Mouse (Mus musculus) liver, postnatal 0 days (tissue): ENCODE measurements around the gene Trrap. TPM values are rescaled to one million over a fixed set of nuclear protein-coding genes. Genes with fewer than 3 reads are reported as not detected.

Experiments
- ATAC-seq: fragments of 200-750 bp; cut with Nextera tagmentation; 2 replicates; pipeline ENCODE4 v1.8.0; 2017; ENCODE audit warnings: mild to moderate bottlenecking, moderate library complexity
- DNase-seq: peaks from one replicate; pipeline ENCODE4 v3.0.0-alpha.2; 2016
- H3K27ac ChIP-seq: fragments of 300-500 bp; sonication (generic); 2 replicates; pipeline ENCODE4 v1.5.1; 2014; ENCODE audit warnings: antibody characterized with exemption, moderate library complexity, mild to moderate bottlenecking, low read depth
- H3K27me3 ChIP-seq: fragments of 300-500 bp; sonication (generic); 2 replicates; pipeline ENCODE4 v1.6.1; 2014; ENCODE audit warnings: low read length, control low read depth, mixed read lengths; ENCODE audit not compliant: insufficient read depth
- H3K36me3 ChIP-seq: fragments of 300-500 bp; sonication (generic); replicated peaks from 2 replicates; pipeline ENCODE4 v1.6.1; 2014; ENCODE audit warnings: mild to moderate bottlenecking, control low read depth, low read length, moderate library complexity, mixed read lengths; ENCODE audit not compliant: insufficient read depth
- H3K4me1 ChIP-seq: fragments of 300-500 bp; sonication (generic); 2 replicates; pipeline ENCODE4 v1.6.1; 2014; ENCODE audit warnings: antibody characterized with exemption, mild to moderate bottlenecking, control low read depth; ENCODE audit not compliant: insufficient read depth
- H3K4me2 ChIP-seq: fragments of 300-500 bp; sonication (generic); 2 replicates; pipeline ENCODE4 v1.6.1; 2014; ENCODE audit warnings: low read depth, mild to moderate bottlenecking, low read length, moderate library complexity, mixed read lengths
- H3K4me3 ChIP-seq: fragments of 300-500 bp; sonication (generic); 2 replicates; pipeline ENCODE4 v1.5.1; 2014; ENCODE audit warnings: low read depth, low read length
- H3K9ac ChIP-seq: fragments of 300-500 bp; sonication (generic); replicated peaks from 2 replicates; pipeline ENCODE4 v1.6.1; 2014; ENCODE audit warnings: mild to moderate bottlenecking, moderate library complexity
- H3K9me3 ChIP-seq: fragments of 300-500 bp; sonication (generic); 2 replicates; pipeline ENCODE4 v1.6.1; 2016; ENCODE audit warnings: mild to moderate bottlenecking, control low read depth, low read length, mixed read lengths
- CTCF ChIP-seq: sonication (generic); IDR thresholded peaks from 2 replicates; pipeline ENCODE4 v1.5.1; 2016; ENCODE audit warnings: antibody characterized with exemption, low read depth
- EP300 ChIP-seq: IDR thresholded peaks from 2 replicates; pipeline ENCODE4 v1.6.1; 2016; ENCODE audit warnings: antibody characterized with exemption, low read depth, mild to moderate bottlenecking
- WGBS: fragments of 180-500 bp; shearing (Covaris S2); extraction: QIAGEN DNeasy Blood & Tissue Kit; methylation state at CpG from one replicate; pipeline ENCODE4 v1.1.7; 2014; ENCODE audit not compliant: insufficient replicate concordance; 5-methylcytosine and 5-hydroxymethylcytosine counted together
- polyA plus RNA-seq: library from polyadenylated mRNA; unstranded; fragments of >200 nt; fragmentation: Nextera tagmentation; extraction: Ambion mirVana; gene quantifications from 2 replicates; pipeline ENCODE4 v1.2.1, GENCODE M21; 2015

Trrap gene
- polyA plus RNA-seq, 1 experiment from 2014 or later: 12.3 TPM

DNA sequence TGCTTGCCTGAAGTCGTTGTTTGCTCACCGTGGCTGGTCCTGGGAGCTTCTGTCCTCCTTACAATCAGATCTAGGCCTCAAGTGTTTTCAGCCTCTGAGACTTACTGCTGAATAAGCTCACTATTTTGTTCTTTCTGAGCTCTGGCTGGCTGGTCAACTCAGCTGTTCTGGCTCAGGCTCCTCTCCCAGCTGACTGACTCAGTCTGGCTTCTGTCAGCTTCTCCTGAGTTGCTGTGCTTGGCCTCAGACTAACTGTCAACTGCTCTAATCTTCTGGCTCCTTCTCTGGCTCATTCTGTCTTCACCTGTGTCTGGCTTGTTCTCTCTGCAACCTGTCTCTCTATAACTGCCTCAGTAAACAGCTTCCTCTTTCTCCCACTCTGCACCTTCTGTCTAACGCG, 62.1 kb downstream of the Trrap start:
- no peak for DNase-seq
- H3K27me3 ChIP-seq: no peaks in the 10 kb centered on the region
- 78% methylated on average over 4 of the region's 4 CpGs for WGBS
- no peak for ATAC-seq
- no peak overlapping the region for H3K4me2 ChIP-seq
- H3K9ac ChIP-seq: no peak overlapping the region
- peaks cover 89% of the 10 kb centered on the region for H3K36me3 ChIP-seq
- TF ChIP-seq EP300: no peak
- no peak for TF ChIP-seq CTCF
- H3K27ac ChIP-seq: no peak overlapping the region
- no peak overlapping the region for H3K4me3 ChIP-seq
- H3K9me3 ChIP-seq: no peaks in the 10 kb centered on the region
- H3K4me1 ChIP-seq: no peaks in the 10 kb centered on the region

DNA sequence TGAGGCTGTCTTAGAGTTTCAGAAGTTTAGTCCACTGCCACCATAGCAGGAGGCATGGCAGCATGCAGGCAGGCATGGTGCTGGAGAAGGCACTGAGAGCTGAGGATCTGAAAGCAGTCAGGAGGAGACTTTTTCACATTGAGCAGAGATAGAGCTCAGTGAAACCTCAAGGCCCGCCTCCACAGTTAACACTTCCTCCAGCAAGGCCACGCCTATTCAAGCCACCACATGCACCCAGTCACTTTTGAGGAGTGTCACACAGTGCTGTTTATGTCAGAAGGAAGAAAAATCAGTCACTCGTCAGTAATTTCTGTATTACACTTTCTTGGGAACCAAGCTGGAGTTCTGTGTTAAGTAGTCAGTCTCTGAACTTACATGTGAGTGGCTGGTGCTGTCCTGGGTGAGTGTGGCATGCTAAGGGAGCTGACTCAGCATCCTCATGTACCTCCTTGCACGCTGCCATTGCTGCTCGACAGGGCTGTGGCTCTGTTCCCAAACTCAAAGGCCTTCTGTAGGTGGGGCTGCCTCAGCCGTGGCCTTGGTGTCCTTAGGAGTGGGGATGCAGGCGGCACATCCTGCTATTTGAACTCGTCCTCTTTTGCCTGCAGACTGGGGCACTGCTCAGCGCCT, 64.4 kb downstream of the Trrap start:
- Histone ChIP-seq H3K36me3 (peaks cover 91% of the 10 kb centered on the region), H3K4me3 (no peak overlapping the region), H3K4me2 (no peak overlapping the region), H3K27me3 (no peaks in the 10 kb centered on the region), H3K27ac (no peak overlapping the region), H3K9me3 (no peaks in the 10 kb centered on the region), H3K4me1 (no peaks in the 10 kb centered on the region), H3K9ac (no peak overlapping the region)
- DNase-seq (no peak), ATAC-seq (no peak)
- 73% methylated on average over 9 of the region's 9 CpGs for WGBS
- TF ChIP-seq EP300 (no peak), CTCF (no peak)

DNA sequence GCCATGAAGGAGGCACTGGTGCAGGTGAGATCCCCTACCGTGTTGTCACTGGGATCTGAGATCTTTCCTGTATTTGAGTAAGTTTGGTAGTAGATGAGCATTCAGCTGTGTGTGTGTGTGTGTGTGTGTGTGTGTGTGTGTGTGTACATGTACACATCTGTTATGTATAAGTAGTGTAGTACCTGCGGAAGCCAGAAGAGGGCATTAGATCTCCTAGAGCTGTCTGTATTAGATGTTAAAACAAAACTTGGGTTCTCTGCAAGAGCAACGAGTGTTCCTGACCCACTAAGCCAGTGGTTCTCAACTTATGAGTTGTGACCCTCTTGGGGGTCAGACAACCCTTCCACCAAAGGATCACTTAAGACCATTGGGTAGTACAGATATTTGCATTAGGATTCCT, 68.6 kb downstream of the Trrap start:
- H3K36me3 ChIP-seq: peaks cover 91% of the 10 kb centered on the region
- H3K4me3 ChIP-seq: no peak overlapping the region
- DNase-seq (no peak), ATAC-seq (no peak)
- no peak overlapping the region for H3K9ac ChIP-seq
- TF ChIP-seq CTCF (peak; percentile 45), EP300 (no peak)
- H3K4me1 ChIP-seq: no peaks in the 10 kb centered on the region
- no peaks in the 10 kb centered on the region for H3K27me3 ChIP-seq
- H3K27ac ChIP-seq: no peak overlapping the region
- no peak overlapping the region for H3K4me2 ChIP-seq
- 82% methylated on average over 3 of the region's 3 CpGs for whole genome bisulfite sequencing
- H3K9me3 ChIP-seq: no peaks in the 10 kb centered on the region

- H3K4me1 ChIP-seq: no peaks in the 10 kb centered on the region
- 95% methylated on average over 20 of the region's 20 CpGs for WGBS
- no peak for DNase-seq
- TF ChIP-seq CTCF (no peak), EP300 (no peak)
- no peak overlapping the region for H3K27ac ChIP-seq
- H3K27me3 ChIP-seq: no peaks in the 10 kb centered on the region
- no peaks in the 10 kb centered on the region for H3K9me3 ChIP-seq
- no peak overlapping the region for H3K4me2 ChIP-seq
- peaks cover 91% of the 10 kb centered on the region for H3K36me3 ChIP-seq
- no peak overlapping the region for H3K9ac ChIP-seq
- ATAC-seq: no peak
- H3K4me3 ChIP-seq: no peak overlapping the region
Measured at GRCm38 (mm10) chr5:144845352-144845751, 77.8 kb downstream of the Trrap start.

DNA sequence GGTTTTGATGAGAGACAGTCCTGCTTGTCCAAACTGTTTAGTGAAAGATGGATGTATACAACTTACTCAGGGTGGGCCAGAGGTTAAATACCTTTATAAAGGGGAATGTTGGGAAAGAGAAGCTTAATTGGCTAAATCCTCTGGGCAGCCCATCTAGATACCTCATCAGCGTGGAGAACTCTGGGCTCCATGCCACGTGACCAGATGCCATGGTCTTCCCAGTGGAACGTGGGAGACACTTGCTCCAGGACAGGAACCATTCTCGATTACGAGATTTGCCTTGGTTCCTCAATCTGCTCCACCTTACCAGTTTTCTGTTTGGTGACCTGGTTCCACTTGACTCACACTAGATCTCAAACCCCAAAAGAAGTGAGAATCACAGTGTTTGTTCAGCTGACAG, 81.2 kb downstream of the Trrap start:
- H3K4me2 ChIP-seq: no peak overlapping the region
- H3K27me3 ChIP-seq: no peaks in the 10 kb centered on the region
- no peak overlapping the region for H3K9ac ChIP-seq
- TF ChIP-seq CTCF (no peak), EP300 (no peak)
- no peak overlapping the region for H3K4me3 ChIP-seq
- H3K36me3 ChIP-seq: peaks cover 88% of the 10 kb centered on the region
- ATAC-seq (no peak), DNase-seq (no peak)
- H3K9me3 ChIP-seq: no peaks in the 10 kb centered on the region
- 83% methylated on average over 5 of the region's 5 CpGs for WGBS
- H3K27ac ChIP-seq: no peak overlapping the region
- H3K4me1 ChIP-seq: no peaks in the 10 kb centered on the region

GRCm38 (mm10) chr5:144849932-144850331, 82.4 kb downstream of the Trrap start:
- TF ChIP-seq EP300: no peak
- TF ChIP-seq CTCF: no peak
- peaks cover 85% of the 10 kb centered on the region for H3K36me3 ChIP-seq
- H3K27me3 ChIP-seq: no peaks in the 10 kb centered on the region
- DNase-seq: no peak
- H3K9ac ChIP-seq: no peak overlapping the region
- H3K4me1 ChIP-seq: no peaks in the 10 kb centered on the region
- H3K9me3 ChIP-seq: no peaks in the 10 kb centered on the region
- no peak overlapping the region for H3K4me2 ChIP-seq
- H3K27ac ChIP-seq: no peak overlapping the region
- no peak for ATAC-seq
- WGBS: 90% methylated on average over 10 of the region's 10 CpGs
- no peak overlapping the region for H3K4me3 ChIP-seq
